Mouse (Mus musculus): ENCODE measurements around the gene Cab39l. TPM values are rescaled to one million over a fixed set of nuclear protein-coding genes. Genes with fewer than 3 reads are reported as not detected.

The Cab39l gene
- polyA plus RNA-seq, 1 experiment from 2014 or later = 28.1 TPM

DNA sequence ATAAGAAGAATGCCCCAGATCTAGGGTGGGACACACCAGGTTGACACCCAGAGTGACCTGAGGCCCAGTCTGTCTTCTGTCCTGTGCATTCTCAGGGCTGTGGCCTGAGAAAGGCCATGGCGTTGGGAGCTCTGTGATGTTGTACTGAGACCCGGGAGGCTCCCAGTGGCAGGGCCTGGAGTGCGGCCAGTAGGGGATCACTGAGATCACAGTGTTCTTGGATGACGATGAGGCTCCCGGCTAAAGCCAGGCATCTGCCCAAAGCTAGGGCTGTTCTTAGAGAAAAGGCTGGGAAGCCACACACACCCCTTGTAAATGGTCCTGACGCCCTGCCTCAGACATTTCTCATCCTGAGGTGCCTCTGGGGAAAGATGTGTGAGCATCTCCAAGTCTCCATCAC is 108.3 kb downstream of the Cab39l start:
- H3K27me3 ChIP-seq = no peaks in the 10 kb centered on the region
- ATAC-seq = no peak
- H3K4me1 ChIP-seq = peaks cover 8% of the 10 kb centered on the region; the same call in 1 of the 2 replicates
- no peaks in the 10 kb centered on the region for H3K36me3 ChIP-seq (ENCODE audit: poor library complexity, severe bottlenecking)
- no peak overlapping the region for H3K9ac ChIP-seq
- H3K9me3 ChIP-seq (replicated peaks) = no peaks in the 10 kb centered on the region
- H3K4me3 ChIP-seq = no peak overlapping the region
- no peak overlapping the region for H3K27ac ChIP-seq
- no peak overlapping the region for H3K4me2 ChIP-seq
- WGBS = 78% methylated on average over 6 of the region's 6 CpGs

DNA sequence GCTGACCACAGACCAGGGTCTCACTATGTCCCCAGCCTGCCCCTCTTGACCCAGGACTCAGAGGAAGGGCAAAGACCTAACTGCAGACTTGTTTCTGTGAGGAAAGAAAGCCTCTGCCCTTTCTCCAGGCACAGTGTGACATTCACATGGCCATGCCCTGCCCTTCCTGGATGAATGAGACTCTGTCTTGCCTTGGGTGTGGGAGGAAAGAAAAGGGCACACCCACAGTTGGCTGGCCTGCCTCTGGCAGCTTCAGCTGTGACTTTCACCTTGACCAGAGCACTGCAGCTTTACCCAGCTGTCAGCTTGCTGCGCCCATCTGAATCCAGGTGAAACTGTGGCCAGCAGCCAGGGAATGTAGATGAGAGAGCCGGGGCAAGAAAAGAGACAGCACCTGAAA is 110.1 kb downstream of the Cab39l start:
- Histone ChIP-seq H3K4me3 (no peak overlapping the region), H3K4me2 (no peak overlapping the region), H3K9ac (no peak overlapping the region), H3K27me3 (no peaks in the 10 kb centered on the region), H3K27ac (no peak overlapping the region), H3K4me1 (peaks cover 4% of the 10 kb centered on the region; the same call in 1 of the 2 replicates), H3K9me3 (replicated peaks) (no peaks in the 10 kb centered on the region), H3K36me3 (ENCODE audit: poor library complexity, severe bottlenecking) (no peaks in the 10 kb centered on the region)
- 98% methylated on average over 2 of the region's 2 CpGs for WGBS
- ATAC-seq = no peak

DNA sequence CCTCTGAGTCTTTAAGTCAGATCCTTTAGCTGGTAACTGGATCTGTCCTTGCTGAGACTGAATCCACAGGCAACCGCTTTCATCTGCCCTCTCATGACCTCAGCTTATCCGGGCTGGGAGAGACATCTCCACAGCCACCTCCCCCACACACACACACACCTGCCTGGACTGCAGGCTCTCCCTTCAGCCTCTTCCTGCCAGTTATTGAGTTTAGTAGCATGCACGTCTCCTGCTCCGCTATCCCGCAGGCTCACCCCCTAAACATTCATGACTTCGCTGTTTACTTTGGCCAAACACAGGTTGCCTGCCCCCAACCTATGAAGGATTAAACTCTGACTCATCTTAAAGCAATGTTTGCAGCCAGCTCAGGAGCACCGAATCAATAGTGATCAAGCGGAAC is 111.2 kb downstream of the Cab39l start:
- peaks cover 4% of the 10 kb centered on the region; the same call in 1 of the 2 replicates for H3K4me1 ChIP-seq
- 87% methylated on average over 8 of the region's 8 CpGs for WGBS

DNA sequence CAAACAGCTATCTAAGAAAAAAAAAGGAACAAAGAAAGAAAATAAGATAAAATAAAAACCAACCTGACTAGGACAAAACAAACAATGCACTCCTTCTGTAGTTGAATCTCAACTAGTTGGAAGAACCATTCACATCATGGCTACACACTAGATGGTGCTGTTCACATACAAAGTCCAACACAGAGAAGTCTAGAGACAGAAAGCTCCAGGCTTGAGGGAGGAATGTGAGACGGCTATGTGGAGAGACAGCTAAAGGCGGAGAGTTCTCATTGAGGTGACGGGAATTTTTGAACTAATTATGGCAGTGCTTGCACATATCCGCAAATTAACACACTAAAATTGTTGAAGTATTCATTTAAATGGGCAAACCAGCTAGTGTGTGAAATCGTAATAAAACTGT is 113.3 kb downstream of the Cab39l start:
- Histone ChIP-seq H3K36me3 (ENCODE audit: poor library complexity, severe bottlenecking) (no peaks in the 10 kb centered on the region), H3K27me3 (no peaks in the 10 kb centered on the region), H3K4me2 (no peak overlapping the region), H3K27ac (no peak overlapping the region), H3K4me1 (no peaks in the 10 kb centered on the region), H3K9me3 (replicated peaks) (no peaks in the 10 kb centered on the region), H3K4me3 (no peak overlapping the region), H3K9ac (no peak overlapping the region)
- WGBS = 74% methylated on average over 5 of the region's 5 CpGs
- no peak for ATAC-seq

More for the DNA sequence above, 111.2 kb downstream of the Cab39l start:
- Histone ChIP-seq H3K27ac (no peak overlapping the region), H3K36me3 (ENCODE audit: poor library complexity, severe bottlenecking) (no peaks in the 10 kb centered on the region), H3K9ac (no peak overlapping the region), H3K27me3 (no peaks in the 10 kb centered on the region), H3K4me3 (no peak overlapping the region), H3K4me2 (no peak overlapping the region), H3K9me3 (replicated peaks) (no peaks in the 10 kb centered on the region)
- no peak for ATAC-seq

DNA sequence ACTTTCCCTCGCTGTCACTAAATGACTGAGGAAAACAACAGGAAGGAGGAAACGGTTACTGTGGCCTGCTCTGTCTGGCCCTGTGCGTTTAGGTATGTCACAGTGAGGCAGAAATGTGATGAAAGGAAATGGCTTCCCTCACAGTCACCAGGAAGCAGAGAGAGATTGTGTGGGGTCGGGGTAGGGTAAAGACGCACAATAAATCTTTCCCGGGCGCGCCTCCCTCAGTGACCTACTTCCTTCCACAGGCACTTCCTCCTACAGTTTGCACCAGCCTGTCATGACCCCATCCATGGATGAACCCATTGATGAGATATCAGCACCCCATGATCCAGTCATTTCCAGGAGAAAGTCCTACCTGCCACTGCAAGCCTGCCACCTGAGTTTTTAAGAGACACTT is 114.2 kb downstream of the Cab39l start:
- H3K9me3 ChIP-seq (replicated peaks) = no peaks in the 10 kb centered on the region
- H3K4me2 ChIP-seq = no peak overlapping the region
- no peak overlapping the region for H3K9ac ChIP-seq
- ATAC-seq = no peak
- no peaks in the 10 kb centered on the region for H3K36me3 ChIP-seq (ENCODE audit: poor library complexity, severe bottlenecking)
- H3K27me3 ChIP-seq = no peaks in the 10 kb centered on the region
- WGBS = 90% methylated on average over 8 of the region's 8 CpGs
- no peaks in the 10 kb centered on the region for H3K4me1 ChIP-seq
- H3K4me3 ChIP-seq = no peak overlapping the region
- H3K27ac ChIP-seq = no peak overlapping the region

DNA sequence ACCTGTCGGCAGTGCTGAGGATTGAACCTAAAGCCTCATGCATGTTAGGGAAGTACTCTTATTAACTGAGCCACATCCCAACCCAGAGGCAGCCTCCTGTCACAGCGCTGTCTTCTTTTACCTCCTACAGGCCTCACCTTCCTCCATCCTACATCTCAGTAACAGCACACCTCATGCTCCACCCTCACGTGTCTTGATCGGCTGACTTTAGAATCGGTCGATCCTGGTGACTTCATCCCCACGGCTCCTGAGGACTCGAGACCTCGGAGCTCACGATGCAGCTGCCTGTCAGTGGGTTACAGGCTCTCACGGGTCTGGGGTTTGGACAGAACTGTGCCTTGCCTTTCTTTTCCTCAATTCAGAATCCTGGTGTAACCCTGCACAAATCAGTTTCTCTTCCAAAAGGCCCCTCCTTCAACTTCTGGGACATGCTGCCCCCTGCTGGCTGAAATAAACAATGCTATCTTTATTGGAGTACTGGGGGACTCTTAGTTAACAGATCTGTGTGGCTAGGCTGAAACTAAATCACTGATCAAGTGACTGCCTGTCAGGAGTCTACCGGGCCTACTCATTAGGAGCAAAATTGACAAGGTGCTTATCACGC is 115.3 kb downstream of the Cab39l start:
- 57% methylated on average over 13 of the region's 13 CpGs for WGBS
- no peaks in the 10 kb centered on the region for H3K36me3 ChIP-seq (ENCODE audit: poor library complexity, severe bottlenecking)
- no peak overlapping the region for H3K9ac ChIP-seq
- H3K4me2 ChIP-seq = no peak overlapping the region
- ATAC-seq = peak; percentile 68
- no peaks in the 10 kb centered on the region for H3K27me3 ChIP-seq
- H3K4me1 ChIP-seq = no peaks in the 10 kb centered on the region
- no peaks in the 10 kb centered on the region for H3K9me3 ChIP-seq (replicated peaks)
- no peak overlapping the region for H3K4me3 ChIP-seq
- no peak overlapping the region for H3K27ac ChIP-seq

DNA sequence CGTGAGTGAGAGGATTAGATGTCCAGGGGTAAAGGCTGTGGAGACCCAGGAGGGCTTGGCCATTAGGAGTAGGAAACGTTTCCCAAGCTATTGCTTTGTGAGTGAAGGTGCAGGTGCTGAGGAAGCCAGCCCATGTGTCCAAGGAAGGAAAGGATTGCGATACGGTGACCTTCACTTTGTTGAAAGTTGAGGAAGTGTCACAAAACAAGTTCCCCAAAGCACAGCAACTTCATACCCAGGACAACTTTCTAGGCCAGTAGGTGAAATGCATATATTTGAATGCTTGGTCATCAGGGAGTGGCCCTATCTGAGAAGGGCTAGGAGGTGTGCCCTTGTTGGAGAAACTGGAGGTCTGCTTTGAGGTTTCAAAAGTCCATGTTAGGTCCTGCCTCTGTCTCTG is 116.3 kb downstream of the Cab39l start:
- ATAC-seq = no peak
- H3K4me1 ChIP-seq = no peaks in the 10 kb centered on the region
- no peak overlapping the region for H3K4me3 ChIP-seq
- H3K27me3 ChIP-seq = no peaks in the 10 kb centered on the region
- H3K9me3 ChIP-seq (replicated peaks) = no peaks in the 10 kb centered on the region
- no peak overlapping the region for H3K27ac ChIP-seq
- no peak overlapping the region for H3K9ac ChIP-seq
- no peaks in the 10 kb centered on the region for H3K36me3 ChIP-seq (ENCODE audit: poor library complexity, severe bottlenecking)
- 78% methylated on average over 4 of the region's 4 CpGs for WGBS
- H3K4me2 ChIP-seq = no peak overlapping the region

DNA sequence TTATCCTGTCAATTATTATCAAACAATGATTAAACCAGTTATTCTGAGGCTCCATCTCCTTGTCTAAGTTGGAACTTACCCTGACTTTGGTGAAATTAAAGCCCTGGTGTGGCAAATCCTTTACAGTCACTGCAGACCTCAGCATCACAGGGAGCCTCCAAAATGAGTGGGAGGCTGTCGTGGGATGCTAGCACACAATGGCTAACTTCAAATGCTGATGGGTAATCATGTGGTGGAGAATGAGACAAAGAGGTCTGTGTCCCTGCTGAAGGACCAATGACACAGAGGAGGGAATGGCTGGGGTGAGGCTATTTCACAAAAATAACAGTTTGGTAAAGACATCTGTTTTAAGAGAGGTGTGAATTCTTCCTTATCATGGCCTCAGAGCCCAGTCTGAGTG is 117.1 kb downstream of the Cab39l start:
- no peak for ATAC-seq
- H3K27ac ChIP-seq = no peak overlapping the region
- 42% methylated on average over 1 of the region's 1 CpGs for WGBS
- H3K4me2 ChIP-seq = no peak overlapping the region
- no peak overlapping the region for H3K4me3 ChIP-seq
- H3K9me3 ChIP-seq (replicated peaks) = no peaks in the 10 kb centered on the region
- H3K4me1 ChIP-seq = no peaks in the 10 kb centered on the region
- no peaks in the 10 kb centered on the region for H3K27me3 ChIP-seq
- H3K9ac ChIP-seq = no peak overlapping the region
- H3K36me3 ChIP-seq (ENCODE audit: poor library complexity, severe bottlenecking) = no peaks in the 10 kb centered on the region

DNA sequence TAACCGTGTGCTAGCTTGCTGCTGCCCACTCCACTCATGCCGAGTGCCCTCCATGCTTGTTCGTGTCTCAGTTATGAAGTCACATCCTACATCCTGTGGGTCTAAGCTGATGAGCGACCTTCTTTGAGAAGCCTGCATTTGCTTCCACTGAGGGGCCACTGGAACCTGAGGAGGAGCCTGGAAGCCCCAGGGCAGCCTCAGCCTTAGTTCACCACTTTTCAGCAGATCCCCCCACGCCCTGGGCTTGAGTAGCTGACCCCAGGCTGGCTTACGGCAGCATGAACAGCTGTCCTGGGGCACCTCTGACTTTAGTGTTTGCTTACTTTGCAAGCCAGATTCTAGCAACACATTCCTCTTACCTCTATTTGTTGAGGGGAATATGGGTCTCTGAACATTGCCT is 126.0 kb downstream of the Cab39l start:
- ATAC-seq = no peak
- Histone ChIP-seq H3K36me3 (ENCODE audit: poor library complexity, severe bottlenecking) (peaks cover 56% of the 10 kb centered on the region), H3K9ac (no peak overlapping the region), H3K27ac (no peak overlapping the region), H3K4me1 (no peaks in the 10 kb centered on the region), H3K4me2 (no peak overlapping the region), H3K27me3 (no peaks in the 10 kb centered on the region), H3K9me3 (replicated peaks) (no peaks in the 10 kb centered on the region), H3K4me3 (no peak overlapping the region)
- WGBS = 91% methylated on average over 6 of the region's 6 CpGs

DNA sequence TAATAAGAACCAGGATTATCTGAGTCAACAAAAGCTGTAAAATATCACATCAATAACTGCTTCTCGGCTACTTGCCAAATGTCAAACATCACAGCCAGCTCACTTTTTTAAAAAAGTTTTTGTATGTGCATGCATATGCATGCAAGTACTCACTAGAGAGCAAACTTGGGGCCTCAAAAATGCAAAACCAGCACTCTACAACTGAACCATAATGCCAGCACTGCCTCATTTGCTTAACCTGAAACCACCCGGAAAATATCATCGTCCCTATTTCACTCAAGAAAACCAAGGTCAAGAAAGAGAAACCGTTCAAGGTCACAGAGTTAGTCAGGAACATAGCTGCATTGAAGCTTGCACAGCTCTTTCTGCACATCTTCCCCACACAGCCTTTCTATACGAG is 135.6 kb downstream of the Cab39l start:
- ATAC-seq = no peak
- WGBS = 93% methylated on average over 5 of the region's 5 CpGs

DNA sequence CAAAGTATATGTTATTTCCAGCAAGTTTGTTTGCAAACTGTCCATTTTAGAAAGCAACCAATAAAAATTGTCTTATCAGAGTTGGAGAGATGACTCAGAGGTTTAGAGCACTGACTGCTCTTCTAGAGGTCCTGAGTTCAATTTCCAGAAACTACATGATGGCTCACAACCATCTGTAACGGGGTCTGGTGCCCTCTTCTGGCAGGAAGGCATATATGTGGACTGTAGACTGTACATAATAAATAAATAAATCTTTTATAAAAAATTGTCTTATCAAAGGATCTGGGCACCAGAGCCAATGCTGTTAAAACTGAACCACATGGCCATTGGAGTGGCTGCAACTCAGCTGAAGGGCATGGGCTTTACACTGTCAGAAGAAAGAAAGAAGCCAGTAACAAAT is 149.8 kb downstream of the Cab39l start:
- WGBS = 93% methylated on average over 1 of the region's 1 CpGs
- Histone ChIP-seq H3K9me3 (replicated peaks) (no peaks in the 10 kb centered on the region), H3K36me3 (ENCODE audit: poor library complexity, severe bottlenecking) (peaks cover 64% of the 10 kb centered on the region), H3K27ac (no peak overlapping the region), H3K9ac (no peak overlapping the region), H3K27me3 (no peaks in the 10 kb centered on the region), H3K4me2 (no peak overlapping the region), H3K4me3 (no peak overlapping the region), H3K4me1 (no peaks in the 10 kb centered on the region)
- ATAC-seq = no peak

More for the DNA sequence above, 135.6 kb downstream of the Cab39l start:
- Histone ChIP-seq H3K4me1 (no peaks in the 10 kb centered on the region), H3K9ac (no peak overlapping the region), H3K27me3 (no peaks in the 10 kb centered on the region), H3K27ac (no peak overlapping the region), H3K36me3 (ENCODE audit: poor library complexity, severe bottlenecking) (peaks cover 49% of the 10 kb centered on the region), H3K9me3 (replicated peaks) (no peaks in the 10 kb centered on the region), H3K4me3 (no peak overlapping the region), H3K4me2 (no peak overlapping the region)

DNA sequence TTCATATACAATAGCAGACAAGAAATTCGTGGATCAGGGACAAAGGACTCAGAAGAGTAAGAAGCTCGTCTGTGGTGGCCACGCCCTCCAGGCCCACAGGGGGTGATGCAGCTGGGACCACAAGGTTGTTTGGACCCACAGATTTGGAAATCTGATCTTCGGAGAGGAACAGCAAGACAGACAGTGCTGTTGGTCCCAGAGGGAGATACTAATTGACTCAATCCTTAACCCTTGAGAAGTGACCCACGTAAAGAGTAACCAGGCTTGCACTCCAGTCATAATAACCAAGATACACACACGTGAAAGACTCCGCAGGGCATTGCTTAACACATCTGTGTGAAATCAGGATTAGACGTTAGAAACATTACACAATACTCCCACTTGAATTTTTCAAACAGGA is 151.1 kb downstream of the Cab39l start:
- Histone ChIP-seq H3K9me3 (replicated peaks) (no peaks in the 10 kb centered on the region), H3K27ac (no peak overlapping the region), H3K4me1 (peaks cover 5% of the 10 kb centered on the region), H3K27me3 (no peaks in the 10 kb centered on the region), H3K4me3 (no peak overlapping the region), H3K9ac (no peak overlapping the region), H3K4me2 (no peak overlapping the region), H3K36me3 (ENCODE audit: poor library complexity, severe bottlenecking) (peaks cover 55% of the 10 kb centered on the region)
- no peak for ATAC-seq
- 74% methylated on average over 8 of the region's 8 CpGs for WGBS

DNA sequence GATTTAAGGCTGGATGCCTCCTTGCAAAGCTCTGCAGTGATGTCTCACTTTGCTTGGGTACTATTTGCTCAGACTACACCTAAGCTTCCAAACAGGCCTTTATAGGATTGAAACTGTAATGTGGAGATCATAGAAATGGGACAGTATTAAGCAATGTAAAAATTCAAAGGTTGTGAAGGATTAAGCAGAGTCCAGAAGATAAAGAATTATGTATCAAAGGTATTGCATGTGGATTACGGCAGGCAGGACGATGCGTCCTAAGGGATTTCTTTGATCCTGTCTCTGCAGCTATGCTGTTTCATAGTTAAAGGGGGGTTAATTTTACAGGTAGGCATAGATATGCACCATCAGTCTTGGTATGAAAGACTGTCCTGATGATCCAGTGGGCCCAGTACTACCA is 151.8 kb downstream of the Cab39l start:
- Histone ChIP-seq H3K4me3 (no peak overlapping the region), H3K27me3 (no peaks in the 10 kb centered on the region), H3K9ac (no peak overlapping the region), H3K9me3 (replicated peaks) (no peaks in the 10 kb centered on the region), H3K27ac (no peak overlapping the region), H3K4me2 (no peak overlapping the region), H3K4me1 (peaks cover 9% of the 10 kb centered on the region), H3K36me3 (ENCODE audit: poor library complexity, severe bottlenecking) (peaks cover 55% of the 10 kb centered on the region)
- WGBS = 87% methylated on average over 3 of the region's 3 CpGs
- no peak for ATAC-seq

All from forebrain, embryonic 13.5 days (tissue).